Mouse (Mus musculus) lung, embryonic 14.5 days (tissue): ENCODE results near the gene Foxp4. TPM values are rescaled to one million over a fixed set of nuclear protein-coding genes. Genes with fewer than 3 reads are reported as not detected.

Experiments used
- ATAC-seq: fragments of 200-750 bp; cut with Nextera tagmentation; 2 replicates; pipeline ENCODE4 v1.8.0; 2017; ENCODE audit warnings: mild to moderate bottlenecking, moderate TSS enrichment, moderate library complexity; ENCODE audit not compliant: insufficient read depth
- DNase-seq: peaks from one replicate; pipeline ENCODE4 v3.0.0-alpha.2; 2015
- H3K27ac ChIP-seq: fragments of 300-500 bp; sonication (generic); 2 replicates; pipeline ENCODE4 v1.5.1; 2014; ENCODE audit warnings: low read depth, mild to moderate bottlenecking, moderate library complexity
- H3K27me3 ChIP-seq: fragments of 300-500 bp; sonication (generic); 2 replicates; pipeline ENCODE4 v1.6.1; 2014; ENCODE audit warnings: low read length, control low read depth; ENCODE audit not compliant: insufficient read depth
- H3K36me3 ChIP-seq: fragments of 300-500 bp; sonication (generic); 2 replicates; pipeline ENCODE4 v1.6.1; 2014; ENCODE audit warnings: control low read depth; ENCODE audit not compliant: insufficient read depth
- H3K4me1 ChIP-seq: fragments of 300-500 bp; sonication (generic); 2 replicates; pipeline ENCODE4 v1.6.1; 2014; ENCODE audit warnings: antibody characterized with exemption, control low read depth; ENCODE audit not compliant: insufficient read depth
- H3K4me2 ChIP-seq: fragments of 300-500 bp; sonication (generic); 2 replicates; pipeline ENCODE4 v1.6.1; 2014; ENCODE audit warnings: mild to moderate bottlenecking
- H3K4me3 ChIP-seq: fragments of 300-500 bp; sonication (generic); 2 replicates; pipeline ENCODE4 v1.5.1; 2014; ENCODE audit warnings: low read depth, low read length
- H3K9ac ChIP-seq: fragments of 300-500 bp; sonication (generic); 2 replicates; pipeline ENCODE4 v1.6.1; 2014
- H3K9me3 ChIP-seq: fragments of 300-500 bp; sonication (generic); 2 replicates; pipeline ENCODE4 v1.6.1; 2016; ENCODE audit warnings: low read depth, low read length, control low read depth
- CTCF ChIP-seq: IDR thresholded peaks from 2 replicates; pipeline ENCODE4 v1.5.1; 2016; ENCODE audit warnings: antibody characterized with exemption, low read depth
- WGBS: fragments of 180-500 bp; shearing (Covaris S2); extraction: QIAGEN DNeasy Blood & Tissue Kit; methylation state at CpG from one replicate; pipeline ENCODE4 v1.1.7; 2014; 5-methylcytosine and 5-hydroxymethylcytosine counted together
- polyA plus RNA-seq: library from polyadenylated mRNA; unstranded; fragments of >200 nt; fragmentation: Nextera tagmentation; extraction: Ambion mirVana; gene quantifications from 2 replicates; pipeline ENCODE4 v1.2.1, GENCODE M21; 2014

Gene Foxp4
- polyA plus RNA-seq, 1 experiment from 2014 or later, result 42.2 TPM

DNA sequence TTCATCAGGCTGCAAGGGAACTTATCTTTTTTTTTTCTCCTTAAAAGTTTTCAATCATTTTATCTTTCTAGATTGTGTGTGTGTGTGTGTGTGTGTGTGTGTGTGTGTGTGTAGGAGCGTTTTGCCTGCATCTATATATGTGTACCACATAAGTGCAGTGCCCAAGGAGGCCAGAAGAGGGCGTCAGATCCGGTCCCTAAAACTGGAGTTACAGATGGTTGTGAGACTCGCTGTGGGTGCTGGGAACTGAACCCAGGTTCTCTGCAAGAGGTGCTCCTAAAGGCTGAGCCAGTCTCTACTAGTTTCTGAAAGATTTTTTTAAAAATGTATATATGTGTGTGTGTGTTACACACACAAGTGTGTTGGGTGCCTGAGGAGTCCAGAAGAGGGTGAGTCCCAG, 5.0 kb upstream of the Foxp4 start:
- Histone ChIP-seq H3K36me3 (no peaks in the 10 kb centered on the region), H3K9me3 (no peaks in the 10 kb centered on the region), H3K4me2 (no peak overlapping the region), H3K27ac (no peak overlapping the region; the same call in 1 of the 2 replicates), H3K27me3 (no peaks in the 10 kb centered on the region), H3K4me1 (no peaks in the 10 kb centered on the region; the same call in 1 of the 2 replicates), H3K9ac (no peak overlapping the region), H3K4me3 (no peak overlapping the region)
- ATAC-seq (no peak), DNase-seq (no peak)
- peak; percentile 26; the same call in 1 of the 2 replicates for TF ChIP-seq CTCF
- WGBS, result 85% methylated on average over 4 of the region's 4 CpGs

DNA sequence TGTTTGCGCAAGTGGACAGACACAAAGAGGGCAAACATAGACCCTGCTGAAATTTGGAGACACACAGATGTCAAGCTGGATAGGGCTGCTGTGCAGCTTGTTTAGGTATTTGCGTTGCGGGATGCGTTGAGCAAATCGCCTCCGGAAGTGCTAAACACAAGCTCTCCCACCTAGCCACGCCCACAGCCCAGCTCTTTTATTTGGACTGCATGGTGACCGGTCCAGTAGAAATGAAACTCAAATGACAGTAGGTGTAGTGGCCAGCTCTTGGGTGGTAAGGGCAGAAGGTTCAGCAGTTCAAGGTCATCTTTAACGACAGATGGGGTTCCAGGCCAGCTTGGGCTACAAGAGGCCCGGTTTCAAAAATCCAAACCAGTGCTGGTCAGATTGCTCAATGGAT, 1.5 kb upstream of the Foxp4 start:
- H3K4me2 ChIP-seq, result peak overlapping the region; percentile 93
- WGBS, result 25% methylated on average over 10 of the region's 10 CpGs
- no peak for ATAC-seq
- H3K27ac ChIP-seq, result peak overlapping the region; percentile 98
- peaks cover 11% of the 10 kb centered on the region; the same call in 1 of the 2 replicates for H3K36me3 ChIP-seq
- H3K4me1 ChIP-seq, result peaks cover 9% of the 10 kb centered on the region
- peak overlapping the region; percentile 96; the same call in 1 of the 2 replicates for H3K9ac ChIP-seq
- no peaks in the 10 kb centered on the region for H3K27me3 ChIP-seq
- H3K9me3 ChIP-seq, result no peaks in the 10 kb centered on the region
- TF ChIP-seq CTCF, result no peak
- peak; percentile 46 for DNase-seq
- H3K4me3 ChIP-seq, result peak overlapping the region; percentile 97

DNA sequence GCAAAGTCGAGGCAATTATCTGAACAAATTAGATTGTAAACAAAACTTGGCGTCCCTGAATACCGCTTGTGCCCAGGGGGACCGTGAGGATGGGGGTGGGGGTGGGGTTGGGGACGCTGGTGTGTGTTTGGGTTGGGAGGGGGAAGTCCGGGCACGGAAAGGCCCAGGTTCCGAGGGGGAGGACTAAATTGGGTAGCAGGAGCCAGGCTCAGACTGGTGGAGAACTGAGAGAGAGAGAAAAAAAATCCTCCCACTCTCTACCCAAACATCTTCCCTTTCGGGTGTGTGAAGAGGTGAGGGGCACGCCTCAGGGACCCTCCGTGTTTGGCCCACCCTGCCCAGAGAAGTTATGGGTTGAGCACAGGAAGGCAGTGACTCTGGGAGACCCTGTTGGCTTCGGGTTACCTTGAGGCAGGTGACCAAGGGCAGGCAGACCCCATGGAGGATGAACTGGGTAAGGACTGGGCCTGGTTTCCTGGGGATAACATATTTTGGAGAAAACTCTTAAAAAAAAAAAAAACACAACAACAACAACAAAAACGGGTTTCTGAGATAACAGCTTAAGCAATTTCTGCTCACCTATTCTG, 988 bp upstream of the Foxp4 start:
- no peak for TF ChIP-seq CTCF
- Histone ChIP-seq H3K9me3 (no peaks in the 10 kb centered on the region), H3K4me3 (peak overlapping the region; percentile 97), H3K4me1 (peaks cover 12% of the 10 kb centered on the region), H3K9ac (peak overlapping the region; percentile 96), H3K4me2 (peak overlapping the region; percentile 93), H3K36me3 (peaks cover 11% of the 10 kb centered on the region; the same call in 1 of the 2 replicates), H3K27me3 (no peaks in the 10 kb centered on the region), H3K27ac (peak overlapping the region; percentile 98)
- no peak for DNase-seq
- 4% methylated on average over 13 of the region's 13 CpGs for WGBS
- ATAC-seq, result no peak; the same call in 1 of the 2 replicates

DNA sequence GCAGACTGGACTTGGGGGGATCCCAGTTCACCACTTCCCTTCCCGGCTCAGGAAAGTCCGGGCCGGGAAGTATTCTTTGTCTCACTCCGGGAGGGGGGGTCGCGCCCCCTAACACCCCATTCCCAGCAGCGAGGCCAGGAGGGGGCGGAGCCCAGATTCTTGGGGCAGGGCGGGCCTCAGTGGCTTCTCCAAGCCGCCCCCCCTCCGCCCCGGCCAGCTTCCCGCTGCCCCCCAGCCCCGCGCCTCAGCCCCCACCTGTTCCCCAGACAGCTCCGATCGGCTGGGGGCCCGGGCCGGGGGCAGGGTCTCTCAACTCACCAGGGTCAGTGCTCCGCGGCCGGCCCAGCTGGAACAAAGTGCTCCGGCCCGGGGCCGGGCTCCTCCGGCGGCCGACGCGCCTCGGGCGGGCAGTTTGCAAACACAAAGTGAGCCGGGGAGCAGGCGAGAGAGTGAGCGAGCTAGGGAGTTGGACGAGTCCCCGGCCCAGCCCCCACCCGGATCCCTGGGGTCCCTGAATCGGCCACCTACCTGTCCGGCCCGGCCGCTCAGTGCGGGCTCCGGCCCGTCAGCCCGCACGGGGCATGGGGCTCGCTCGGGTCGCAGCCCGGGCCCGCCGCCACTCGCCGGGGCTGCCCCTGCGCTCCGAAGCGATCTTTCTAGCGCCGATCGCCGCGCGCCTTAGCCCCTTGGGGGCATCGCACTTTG, 615 bp downstream of the Foxp4 start:
- under 1% methylated on average over 61 of the region's 65 CpGs for WGBS
- Histone ChIP-seq H3K4me2 (peak overlapping the region; percentile 93), H3K9me3 (no peaks in the 10 kb centered on the region), H3K27ac (peak overlapping the region; percentile 98), H3K27me3 (no peaks in the 10 kb centered on the region), H3K4me1 (peaks cover 16% of the 10 kb centered on the region), H3K36me3 (peaks cover 16% of the 10 kb centered on the region), H3K9ac (peak overlapping the region; percentile 96), H3K4me3 (peak overlapping the region; percentile 97)
- peak; percentile 51 for ATAC-seq
- peak; percentile 81 for DNase-seq
- no peak for TF ChIP-seq CTCF

DNA sequence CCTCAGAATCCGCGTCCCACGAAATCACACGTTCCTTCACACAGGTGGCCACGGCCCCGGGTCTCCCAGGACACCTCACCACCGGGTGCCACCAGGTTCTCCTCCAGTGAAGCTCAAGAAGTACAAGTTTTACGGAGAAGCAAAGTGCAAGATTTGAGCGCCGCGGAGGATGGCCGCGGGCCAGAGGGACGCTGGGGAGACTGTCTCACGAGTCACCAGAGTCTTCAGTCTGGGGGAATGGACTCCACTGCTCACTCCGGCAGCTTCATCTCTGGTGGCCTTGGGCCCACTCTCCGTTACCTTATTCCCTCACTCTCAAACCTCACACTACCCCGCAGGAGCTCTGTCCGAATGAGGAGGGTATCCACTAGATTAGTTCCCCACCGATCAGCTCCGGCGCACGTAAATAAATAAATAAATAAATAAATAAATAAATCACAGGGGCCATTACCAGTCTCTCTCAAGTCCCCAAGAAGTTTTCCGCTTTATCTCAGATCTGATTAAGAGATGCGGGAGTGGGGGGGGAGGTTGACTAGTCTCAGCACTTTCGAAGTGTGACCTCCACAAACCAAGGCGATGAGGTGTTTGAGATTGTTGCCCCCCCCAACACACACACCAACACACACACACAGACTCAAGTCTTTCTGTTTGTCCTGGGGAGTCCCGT, 1.3 kb downstream of the Foxp4 start:
- Histone ChIP-seq H3K27ac (peak overlapping the region; percentile 98), H3K4me2 (peak overlapping the region; percentile 93), H3K9me3 (no peaks in the 10 kb centered on the region), H3K27me3 (no peaks in the 10 kb centered on the region), H3K9ac (peak overlapping the region; percentile 96), H3K4me3 (peak overlapping the region; percentile 97), H3K4me1 (peaks cover 16% of the 10 kb centered on the region), H3K36me3 (peaks cover 16% of the 10 kb centered on the region)
- no peak for TF ChIP-seq CTCF
- WGBS, result under 1% methylated on average over 28 of the region's 28 CpGs
- DNase-seq (peak; percentile 67), ATAC-seq (no peak)

DNA sequence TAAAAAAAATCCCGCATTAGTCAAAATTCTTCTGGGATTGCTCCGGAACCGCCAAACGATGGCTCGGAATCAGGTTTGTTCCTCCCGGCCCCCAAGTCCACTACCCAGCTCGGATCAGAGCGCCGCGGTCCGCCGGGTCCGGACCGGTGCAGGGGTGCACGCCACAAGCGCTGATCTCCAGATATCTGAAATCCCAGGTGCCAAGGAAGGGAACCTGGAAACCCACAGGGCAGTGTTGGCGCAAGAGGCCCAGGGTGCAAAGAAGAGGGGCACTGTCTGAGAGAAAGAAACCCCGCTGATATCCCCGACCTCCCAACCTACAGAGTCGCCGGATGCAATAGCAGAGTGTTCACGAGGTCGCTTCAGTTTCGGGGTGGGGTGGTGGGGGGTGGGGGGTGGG, 1.9 kb downstream of the Foxp4 start:
- Histone ChIP-seq H3K4me1 (peaks cover 20% of the 10 kb centered on the region), H3K4me3 (peak overlapping the region; percentile 97), H3K27me3 (no peaks in the 10 kb centered on the region), H3K27ac (no peak overlapping the region), H3K9ac (peak overlapping the region; percentile 96), H3K9me3 (no peaks in the 10 kb centered on the region), H3K4me2 (peak overlapping the region; percentile 93), H3K36me3 (peaks cover 16% of the 10 kb centered on the region)
- no peak for DNase-seq
- TF ChIP-seq CTCF, result no peak
- 2% methylated on average over 24 of the region's 24 CpGs for WGBS
- ATAC-seq, result no peak

DNA sequence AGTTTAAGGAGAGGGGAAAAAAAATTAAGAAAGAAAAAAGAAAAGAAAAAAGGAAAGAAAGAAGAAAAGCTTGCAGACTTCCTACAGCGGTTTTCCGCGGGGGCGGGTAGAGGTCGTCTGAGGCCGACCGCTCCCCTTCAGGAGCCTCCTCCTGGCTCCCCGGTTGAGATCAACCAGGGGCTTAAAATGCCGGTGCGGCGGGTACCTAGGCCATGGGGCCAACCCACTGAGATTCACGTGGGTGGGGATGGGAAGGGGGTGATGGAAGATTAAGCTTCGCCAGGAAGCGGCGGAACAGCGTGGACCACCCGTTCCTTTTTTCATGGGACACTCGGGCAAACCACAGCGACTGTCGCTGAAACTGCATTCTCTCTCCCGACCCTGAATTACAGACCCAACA, 2.3 kb downstream of the Foxp4 start:
- H3K27me3 ChIP-seq, result no peaks in the 10 kb centered on the region
- ATAC-seq, result no peak
- DNase-seq, result no peak
- peaks cover 20% of the 10 kb centered on the region for H3K4me1 ChIP-seq
- H3K36me3 ChIP-seq, result peaks cover 20% of the 10 kb centered on the region
- H3K4me2 ChIP-seq, result peak overlapping the region; percentile 93
- 4% methylated on average over 21 of the region's 21 CpGs for WGBS
- H3K9me3 ChIP-seq, result no peaks in the 10 kb centered on the region
- peak overlapping the region; percentile 59; the same call in 1 of the 2 replicates for H3K27ac ChIP-seq
- TF ChIP-seq CTCF, result no peak
- H3K9ac ChIP-seq, result peak overlapping the region; percentile 96
- H3K4me3 ChIP-seq, result peak overlapping the region; percentile 97
